Mouse (Mus musculus): Measurements from ENCODE around the gene Zbtb39. TPM values are rescaled to one million over a fixed set of nuclear protein-coding genes. Genes with fewer than 3 reads are reported as not detected.
"Not testable (repeated sequence)": the region's sequence is repeated elsewhere in the genome, so short reads cannot be mapped to it uniquely, and the experiment has no call there.

Gene Zbtb39
- total and polyA plus RNA-seq, 3 experiments = 4.3 to 7.8 (median 7.7) TPM

DNA sequence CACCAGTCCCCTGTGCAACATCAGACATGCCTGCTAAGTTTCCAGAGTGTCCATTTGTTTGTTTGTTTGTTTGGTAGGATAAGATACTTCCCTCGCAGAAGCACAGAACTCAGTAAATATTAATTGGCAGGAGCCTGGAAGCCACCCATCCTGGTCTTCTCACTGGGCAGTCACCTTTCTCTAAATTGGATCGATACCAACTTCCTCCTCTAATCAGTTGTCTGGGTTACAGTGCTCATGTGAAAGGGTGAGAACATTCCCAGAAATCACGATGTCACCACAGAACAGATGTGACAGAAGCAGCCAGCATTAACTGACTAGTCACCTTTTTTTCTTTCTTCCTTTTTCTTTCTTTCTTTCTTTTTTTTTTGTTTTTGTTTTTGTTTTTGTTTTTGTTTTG, 15.9 kb downstream of the Zbtb39 start:
- no peak for DNase-seq
- H3K4me1 ChIP-seq (ENCODE audit: control insufficient read depth, insufficient read depth, low read length) = peaks cover 9% of the 10 kb centered on the region
- intact Hi-C loops (cut with DNase I) = no loop called here
- peak overlapping the region; percentile 74 for H3K27ac ChIP-seq
- no peak overlapping the region for H3K9ac ChIP-seq (ENCODE audit: low read depth, low read length)
- 17% methylated on average over 3 of the region's 3 CpGs for WGBS
- H3K27me3 ChIP-seq (ENCODE audit: control insufficient read depth, insufficient read depth, low read length) = no peaks in the 10 kb centered on the region
- TF ChIP-seq EP300 (IDR thresholded peaks at IDR 0.05; ENCODE audit: insufficient read depth, low read depth, low read length) = no peak
- TF ChIP-seq CTCF (IDR thresholded peaks at IDR 0.05) = no peak
- TF ChIP-seq POLR2A (IDR thresholded peaks at IDR 0.05; ENCODE audit: insufficient read depth, low read depth, low read length) = no peak
- H3K79me2 ChIP-seq (replicated peaks; ENCODE audit: control insufficient read depth, insufficient read depth, low read length) = no peaks in the 10 kb centered on the region
- H3K4me3 ChIP-seq = no peak overlapping the region
- H3K36me3 ChIP-seq (ENCODE audit: control insufficient read depth, insufficient read depth, low read length) = peaks cover 2% of the 10 kb centered on the region; the same call in 1 of the 2 replicates

DNA sequence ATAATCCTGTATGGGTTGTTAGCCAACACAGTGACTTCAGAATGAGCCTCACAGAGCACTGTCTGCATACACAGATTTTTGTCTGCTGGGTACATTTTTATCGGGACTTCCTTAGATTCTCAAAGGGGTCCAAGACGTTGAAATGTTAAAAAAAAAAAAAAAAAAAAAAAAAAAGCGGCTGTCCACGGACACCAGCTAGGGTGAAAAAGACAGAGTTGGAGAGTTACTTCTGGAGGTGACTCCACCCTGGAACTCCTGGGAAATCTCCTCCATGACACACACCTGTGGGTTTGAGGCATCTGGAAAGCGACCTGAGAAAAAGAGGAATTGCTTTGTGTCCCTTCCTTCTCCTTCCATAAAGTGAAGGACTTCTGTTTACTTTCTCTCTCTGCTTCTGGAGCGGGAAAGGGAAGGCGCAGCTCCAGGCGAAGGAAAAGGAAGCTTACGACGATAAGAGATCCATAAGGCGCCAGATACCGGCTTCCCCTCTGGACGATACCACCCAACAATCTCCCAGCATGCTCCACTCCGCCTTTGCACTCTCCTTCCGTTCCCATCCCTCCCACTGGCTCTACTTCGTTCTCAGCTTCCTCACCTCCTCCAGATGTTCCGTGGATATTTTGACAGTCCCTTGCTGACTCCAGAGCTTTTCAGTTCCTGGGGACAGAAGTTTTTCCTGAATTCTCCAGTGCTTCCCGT, 16.6 kb downstream of the Zbtb39 start:
- Histone ChIP-seq H3K4me3 (peak overlapping the region; percentile 27), H3K4me1 (ENCODE audit: control insufficient read depth, insufficient read depth, low read length) (peaks cover 9% of the 10 kb centered on the region), H3K79me2 (replicated peaks; ENCODE audit: control insufficient read depth, insufficient read depth, low read length) (no peaks in the 10 kb centered on the region), H3K36me3 (ENCODE audit: control insufficient read depth, insufficient read depth, low read length) (peaks cover 2% of the 10 kb centered on the region; the same call in 1 of the 2 replicates), H3K9ac (ENCODE audit: low read depth, low read length) (no peak overlapping the region), H3K27me3 (ENCODE audit: control insufficient read depth, insufficient read depth, low read length) (no peaks in the 10 kb centered on the region), H3K27ac (peak overlapping the region; percentile 74)
- no peak for TF ChIP-seq CTCF (IDR thresholded peaks at IDR 0.05)
- TF ChIP-seq POLR2A (IDR thresholded peaks at IDR 0.05; ENCODE audit: insufficient read depth, low read depth, low read length) = peak; percentile 67; the same call in 1 of the 2 replicates
- peak; percentile 64; the same call in 1 of the 2 replicates for TF ChIP-seq EP300 (IDR thresholded peaks at IDR 0.05; ENCODE audit: insufficient read depth, low read depth, low read length)
- WGBS = 20% methylated on average over 18 of the region's 18 CpGs
- peak; percentile 58 to 64 for DNase-seq
- intact Hi-C loops (cut with DNase I) = no loop called here

GRCm38 (mm10) chr10:127759181-127760110, 20.1 kb downstream of the Zbtb39 start, which contains the start of the genes Rdh1 and Rdh16f1:
Gene Rdh1, plus strand, starts transcription at chr10:127759721.
Gene Rdh16f1, plus strand, starts transcription at chr10:127759787.
- intact Hi-C loops (cut with DNase I) = no loop called here
- Histone ChIP-seq H3K27ac (no peak within 1 kb of the TSS), H3K36me3 (ENCODE audit: control insufficient read depth, insufficient read depth, low read length) (peaks cover 2% of the 10 kb centered on the region; the same call in 1 of the 2 replicates), H3K9ac (ENCODE audit: low read depth, low read length) (no peak within 1 kb of the TSS), H3K4me3 (no peak within 1 kb of the TSS), H3K4me1 (ENCODE audit: control insufficient read depth, insufficient read depth, low read length) (peaks cover 7% of the 10 kb centered on the region), H3K27me3 (ENCODE audit: control insufficient read depth, insufficient read depth, low read length) (no peaks in the 10 kb centered on the region), H3K79me2 (replicated peaks; ENCODE audit: control insufficient read depth, insufficient read depth, low read length) (no peaks in the 10 kb centered on the region)
- no peak for TF ChIP-seq POLR2A (IDR thresholded peaks at IDR 0.05; ENCODE audit: insufficient read depth, low read depth, low read length)
- no peak for TF ChIP-seq CTCF (IDR thresholded peaks at IDR 0.05)
- TF ChIP-seq EP300 (IDR thresholded peaks at IDR 0.05; ENCODE audit: insufficient read depth, low read depth, low read length) = no peak
- 68% methylated on average over 9 of the region's 9 CpGs for WGBS
- peak in 1 of 2 experiments; percentile 4 for DNase-seq

GRCm38 (mm10) chr10:127762926-127763325, 23.6 kb downstream of the Zbtb39 start:
- H3K27me3 ChIP-seq (ENCODE audit: control insufficient read depth, insufficient read depth, low read length); H3K9ac ChIP-seq (ENCODE audit: low read depth, low read length); H3K4me3 ChIP-seq; H3K36me3 ChIP-seq (ENCODE audit: control insufficient read depth, insufficient read depth, low read length); H3K27ac ChIP-seq; H3K4me1 ChIP-seq (ENCODE audit: control insufficient read depth, insufficient read depth, low read length); intact Hi-C loops (cut with DNase I); H3K79me2 ChIP-seq (replicated peaks; ENCODE audit: control insufficient read depth, insufficient read depth, low read length): not testable (repeated sequence)
- peak in 1 of 2 experiments; percentile 5 for DNase-seq
- 86% methylated on average over 10 of the region's 10 CpGs for WGBS

- Histone ChIP-seq H3K27ac (no peak overlapping the region), H3K4me1 (ENCODE audit: control insufficient read depth, insufficient read depth, low read length) (no peaks in the 10 kb centered on the region), H3K9ac (ENCODE audit: low read depth, low read length) (no peak overlapping the region), H3K27me3 (ENCODE audit: control insufficient read depth, insufficient read depth, low read length) (no peaks in the 10 kb centered on the region), H3K36me3 (ENCODE audit: control insufficient read depth, insufficient read depth, low read length) (no peaks in the 10 kb centered on the region), H3K79me2 (replicated peaks; ENCODE audit: control insufficient read depth, insufficient read depth, low read length) (no peaks in the 10 kb centered on the region), H3K4me3 (no peak overlapping the region)
- intact Hi-C loops (cut with DNase I) = no loop called here
- no peak for TF ChIP-seq CTCF (IDR thresholded peaks at IDR 0.05)
- no peak for TF ChIP-seq POLR2A (IDR thresholded peaks at IDR 0.05; ENCODE audit: insufficient read depth, low read depth, low read length)
- TF ChIP-seq EP300 (IDR thresholded peaks at IDR 0.05; ENCODE audit: insufficient read depth, low read depth, low read length) = no peak
- WGBS = 65% methylated on average over 12 of the region's 12 CpGs
- DNase-seq = no peak
These were observed 24.8 kb downstream of the Zbtb39 start for GRCm38 (mm10) chr10:127763914-127764680.
